Mouse (Mus musculus) kidney, adult 2 months (tissue): ENCODE results near the gene Stxbp2. TPM values are rescaled to one million over a fixed set of nuclear protein-coding genes. Genes with fewer than 3 reads are reported as not detected.

Experiments
- DNase-seq: peaks from one replicate; pipeline ENCODE4 v3.0.0; 2021
- H3K27ac ChIP-seq: fragments of 200-500 bp; 2 replicates; pipeline ENCODE4 v1.5.1; 2012; ENCODE audit warnings: low read depth, low read length, control low read depth, inconsistent platforms; ENCODE audit not compliant: insufficient read depth
- H3K27me3 ChIP-seq: fragments of 200-500 bp; replicated peaks from 2 replicates; pipeline ENCODE4 v1.6.1; 2012; ENCODE audit warnings: mild to moderate bottlenecking, moderate library complexity, low read length, inconsistent platforms; ENCODE audit not compliant: control insufficient read depth, insufficient read depth
- H3K36me3 ChIP-seq: fragments of 200-500 bp; 2 replicates; pipeline ENCODE4 v1.6.1; 2012; ENCODE audit warnings: mild to moderate bottlenecking, moderate library complexity, low read length, inconsistent platforms; ENCODE audit not compliant: control insufficient read depth, insufficient read depth
- H3K4me1 ChIP-seq: fragments of 200-500 bp; 2 replicates; pipeline ENCODE4 v1.6.1; 2011; ENCODE audit warnings: low read length; ENCODE audit not compliant: control insufficient read depth, insufficient read depth
- H3K4me3 ChIP-seq: fragments of 200-500 bp; 2 replicates; pipeline ENCODE4 v1.5.1; 2011; ENCODE audit warnings: mild to moderate bottlenecking, low read depth, low read length, control low read depth; ENCODE audit not compliant: insufficient read depth
- CTCF ChIP-seq: fragments of 200-500 bp; conservative IDR thresholded peaks from 2 replicates; pipeline ENCODE4 v1.5.1; 2011; ENCODE audit warnings: low read depth, mild to moderate bottlenecking, control low read depth, low read length, moderate library complexity, mixed read lengths; ENCODE audit not compliant: insufficient read depth, insufficient read length
- POLR2A ChIP-seq: fragments of 200-500 bp; IDR thresholded peaks from one replicate; pipeline ENCODE4 v1.6.1; 2011; ENCODE audit warnings: low read depth, low read length, control low read depth
- WGBS: fragments of 180-500 bp; shearing (Covaris S2); methylation state at CpG from one replicate; pipeline ENCODE4 v1.1.7; 2018; 5-methylcytosine and 5-hydroxymethylcytosine counted together
- polyA plus RNA-seq: library from polyadenylated mRNA; depleted of rRNA; stranded (reverse); fragments of >200 nt; gene quantifications from 2 replicates; pipeline ENCODE4 v1.2.3, GENCODE M21; 2012

Stxbp2 gene
- polyA plus RNA-seq, 1 experiment = 169 TPM

DNA sequence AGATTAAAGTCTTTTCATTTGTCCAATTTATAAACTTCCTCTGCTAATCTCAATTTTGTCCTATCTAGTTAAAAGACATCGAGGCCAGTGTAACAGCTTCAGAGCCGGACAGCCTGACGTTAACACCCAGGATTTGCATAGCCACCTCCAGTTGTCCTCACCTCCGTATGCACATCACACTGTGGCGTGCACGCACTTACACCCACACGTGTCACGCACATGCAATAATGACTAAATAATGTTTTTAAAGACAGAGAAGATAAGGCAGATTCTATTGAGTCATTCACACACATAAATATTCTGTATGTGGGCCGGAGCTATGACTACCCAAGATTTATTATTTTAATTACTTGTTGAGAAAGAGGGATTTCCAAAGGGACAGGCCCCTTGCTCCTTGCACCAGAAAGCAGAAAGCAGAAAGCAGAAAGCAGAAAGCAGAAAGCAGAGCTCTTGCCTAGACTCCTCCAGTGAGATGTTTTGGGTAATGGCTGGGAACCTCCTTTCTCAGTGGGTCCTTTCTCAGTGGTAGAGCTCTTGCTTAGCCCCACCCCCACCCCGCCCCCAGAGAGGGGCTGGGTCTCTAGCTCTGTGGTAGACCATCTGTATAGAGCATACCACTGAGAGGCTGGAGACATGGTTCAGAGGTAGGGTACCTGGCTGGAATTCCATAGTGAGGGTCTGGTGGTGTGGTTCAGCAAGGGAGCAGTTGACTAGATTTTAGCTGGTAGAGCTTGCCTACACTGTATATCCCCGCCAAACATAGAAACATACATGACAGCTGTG is 24.2 kb downstream of the Stxbp2 start:
- no peak overlapping the region for H3K4me3 ChIP-seq
- no peaks in the 10 kb centered on the region for H3K27me3 ChIP-seq
- no peak for TF ChIP-seq POLR2A
- no peak for TF ChIP-seq CTCF
- no peaks in the 10 kb centered on the region for H3K36me3 ChIP-seq
- WGBS = 80% methylated on average over 11 of the region's 11 CpGs
- no peak for DNase-seq
- no peaks in the 10 kb centered on the region for H3K4me1 ChIP-seq
- no peak overlapping the region for H3K27ac ChIP-seq

GRCm38 (mm10) chr8:3655526-3655925 is 24.8 kb downstream of the Stxbp2 start, which contains the start of gene Retn:
Retn (plus strand) TSS chr8:3655770.
- H3K36me3 ChIP-seq = no peaks in the 10 kb centered on the region
- WGBS = 74% methylated on average over 3 of the region's 3 CpGs

GRCm38 (mm10) chr8:3656725-3657381 is 26.1 kb downstream of the Stxbp2 start:
- Histone ChIP-seq H3K27me3 (no peaks in the 10 kb centered on the region), H3K4me3 (no peak overlapping the region), H3K27ac (no peak overlapping the region), H3K36me3 (no peaks in the 10 kb centered on the region), H3K4me1 (no peaks in the 10 kb centered on the region)
- 17% methylated on average over 7 of the region's 7 CpGs for WGBS
- DNase-seq = peak; percentile 15
- TF ChIP-seq CTCF = no peak
- TF ChIP-seq POLR2A = no peak

More at GRCm38 (mm10) chr8:3655526-3655925, 24.8 kb downstream of the Stxbp2 start, which contains the start of gene Retn:
- no peak within 1 kb of the TSS for H3K4me3 ChIP-seq
- no peaks in the 10 kb centered on the region for H3K4me1 ChIP-seq
- no peak for DNase-seq
- no peaks in the 10 kb centered on the region for H3K27me3 ChIP-seq
- H3K27ac ChIP-seq = no peak within 1 kb of the TSS
- no peak for TF ChIP-seq POLR2A
- no peak for TF ChIP-seq CTCF

DNA sequence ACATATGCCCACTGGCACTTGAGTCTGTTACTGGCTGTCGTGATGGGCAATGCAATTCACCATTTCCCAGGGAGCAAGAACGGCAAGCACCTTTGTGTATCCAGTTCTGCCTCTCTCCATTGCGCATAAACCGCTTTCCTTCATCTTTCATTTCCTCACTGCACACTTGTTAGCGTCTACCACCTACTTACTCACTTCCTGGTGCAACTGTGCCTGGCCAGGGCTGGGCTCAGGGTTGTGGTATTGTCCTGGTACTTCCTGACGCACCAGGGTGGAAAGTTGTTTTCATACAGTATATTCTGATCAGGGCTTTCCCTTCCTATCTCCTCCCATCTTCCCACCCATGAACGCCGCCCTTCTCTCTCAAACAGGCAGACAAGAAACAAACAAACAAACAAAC is 30.1 kb downstream of the Stxbp2 start:
- H3K27me3 ChIP-seq = no peaks in the 10 kb centered on the region
- H3K4me1 ChIP-seq = no peaks in the 10 kb centered on the region
- H3K36me3 ChIP-seq = no peaks in the 10 kb centered on the region
- no peak for TF ChIP-seq POLR2A
- no peak overlapping the region for H3K4me3 ChIP-seq
- DNase-seq = no peak
- H3K27ac ChIP-seq = no peak overlapping the region
- WGBS = 82% methylated on average over 8 of the region's 8 CpGs

GRCm38 (mm10) chr8:3664405-3664804 is 33.6 kb downstream of the Stxbp2 start:
- Histone ChIP-seq H3K27ac (no peak overlapping the region), H3K36me3 (no peaks in the 10 kb centered on the region), H3K27me3 (no peaks in the 10 kb centered on the region), H3K4me1 (no peaks in the 10 kb centered on the region), H3K4me3 (no peak overlapping the region)
- no peak for DNase-seq
- WGBS = 58% methylated on average over 5 of the region's 5 CpGs
- TF ChIP-seq POLR2A (no peak), CTCF (no peak)

DNA sequence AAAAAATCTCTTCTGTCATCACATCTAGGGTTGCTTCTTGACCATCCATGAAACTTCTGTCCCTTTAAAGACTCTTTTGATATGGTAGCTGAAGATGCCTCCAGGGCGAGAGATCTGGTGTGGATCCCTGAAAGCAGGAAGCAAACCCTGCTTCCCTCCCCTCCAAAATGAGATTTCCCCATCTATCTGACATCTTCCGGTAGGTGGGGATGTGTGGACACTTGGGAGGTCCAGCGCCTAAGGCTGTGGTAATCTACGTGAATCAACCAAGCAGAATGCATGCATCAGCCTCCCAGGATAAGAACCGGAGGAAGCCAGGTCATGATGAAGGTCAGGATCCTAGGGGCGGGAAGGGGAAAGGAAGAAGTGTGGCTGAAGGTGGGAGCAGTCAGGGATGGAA is 34.8 kb downstream of the Stxbp2 start, which contains the start of gene Mcemp1:
Gene Mcemp1 (plus strand): TSS at position 248 of the 400 bp plus-strand sequence.
- no peak within 1 kb of the TSS for H3K27ac ChIP-seq
- TF ChIP-seq CTCF (no peak), POLR2A (no peak)
- DNase-seq = no peak
- H3K4me3 ChIP-seq = no peak within 1 kb of the TSS
- no peaks in the 10 kb centered on the region for H3K4me1 ChIP-seq
- 59% methylated on average over 6 of the region's 6 CpGs for WGBS
- no peaks in the 10 kb centered on the region for H3K36me3 ChIP-seq
- no peaks in the 10 kb centered on the region for H3K27me3 ChIP-seq

GRCm38 (mm10) chr8:3670388-3670787 is 39.6 kb downstream of the Stxbp2 start:
- H3K27ac ChIP-seq = no peak overlapping the region
- TF ChIP-seq CTCF = no peak
- TF ChIP-seq POLR2A = no peak
- H3K27me3 ChIP-seq = no peaks in the 10 kb centered on the region
- no peak for DNase-seq
- no peak overlapping the region for H3K4me3 ChIP-seq
- H3K4me1 ChIP-seq = no peaks in the 10 kb centered on the region; the same call in 1 of the 2 replicates
- WGBS = 72% methylated on average over 2 of the region's 2 CpGs
- no peaks in the 10 kb centered on the region for H3K36me3 ChIP-seq
